ENCODE assay signal across 11 mouse cellular contexts in the genomic region with DNA sequence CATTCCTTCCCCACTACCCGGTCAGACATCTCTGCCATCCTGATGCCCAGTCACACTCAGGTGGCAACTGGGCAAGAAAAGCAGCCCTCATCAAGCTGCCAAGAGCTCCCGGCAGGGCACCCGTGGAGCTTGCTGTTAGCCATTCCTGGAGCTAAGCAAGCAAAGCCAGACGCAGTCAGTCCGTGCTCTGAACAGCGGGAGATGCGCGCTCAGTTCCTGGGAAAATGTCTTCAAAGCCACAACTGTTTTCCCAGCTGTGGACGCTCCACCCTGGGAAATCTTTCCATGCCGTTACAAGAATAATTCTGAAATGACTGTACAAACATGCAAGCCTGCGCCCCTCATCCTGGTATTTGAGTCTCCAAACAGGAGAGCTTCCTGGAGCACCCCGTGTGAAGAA. TPM values are rescaled to one million over a fixed set of nuclear protein-coding genes. Genes with fewer than 3 reads are reported as not detected.
DNase-seq lines count a peak whose midpoint lies in the region; ATAC-seq and TF ChIP-seq lines count a peak whose summit lies in the region.
"Had no signal": no experiment of that assay in that cellular context is flagged by ENCODE, and none has a peak within 500 bp of the region (broad histone marks: within the 10 kb centered on the region; RNA-seq: fewer than 3 reads in every experiment).

No protein-coding gene starts in this region.

- no peak overlapping the region for H3K4me3 ChIP-seq in forebrain, embryonic 15.5 days
- no peak overlapping the region for H3K4me3 ChIP-seq in forebrain, embryonic 13.5 days
- H3K4me3 ChIP-seq in stomach, embryonic 16.5 days (replicated peaks; ENCODE audit: low read length): no peak overlapping the region
- no peak overlapping the region for H3K4me3 ChIP-seq in stomach, postnatal 0 days (ENCODE audit: low read depth, low read length)
- H3K4me3 ChIP-seq in hindbrain, postnatal 0 days (ENCODE audit: low read length): no peak overlapping the region
- H3K4me3 ChIP-seq: heart, embryonic 12.5 days had no signal

- no peak for ATAC-seq in forebrain, embryonic 15.5 days (replicated peaks)
- ATAC-seq in forebrain, embryonic 13.5 days: no peak
- no peak for ATAC-seq in stomach, embryonic 16.5 days (ENCODE audit: insufficient read depth, low FRiP score)
- ATAC-seq in stomach, postnatal 0 days (ENCODE audit: low FRiP score, low TSS enrichment): no peak
- no peak for ATAC-seq in hindbrain, postnatal 0 days

- no peak overlapping the region for H3K4me2 ChIP-seq in forebrain, embryonic 15.5 days (replicated peaks)
- no peak overlapping the region for H3K4me2 ChIP-seq in forebrain, embryonic 13.5 days
- H3K4me2 ChIP-seq in stomach, embryonic 16.5 days (ENCODE audit: low read depth, low read length): no peak overlapping the region
- no peak overlapping the region for H3K4me2 ChIP-seq in stomach, postnatal 0 days (replicated peaks; ENCODE audit: low read depth)
- no peak overlapping the region for H3K4me2 ChIP-seq in hindbrain, postnatal 0 days (ENCODE audit: low read depth, low read length)
- H3K4me2 ChIP-seq: heart, embryonic 12.5 days had no signal

- no peak for TF ChIP-seq EP300 in stomach, postnatal 0 days (optimal IDR thresholded peaks at IDR 0.05)

- no peak for TF ChIP-seq CTCF in stomach, postnatal 0 days (IDR thresholded peaks at IDR 0.05; ENCODE audit: low read depth)
- TF ChIP-seq CTCF in hindbrain, postnatal 0 days (IDR thresholded peaks at IDR 0.05; ENCODE audit: low read depth): no peak; the same call in 1 of the 2 replicates

- WGBS in forebrain, embryonic 15.5 days: 88% methylated on average over 12 of the region's 12 CpGs
- 87% methylated on average over 12 of the region's 12 CpGs for WGBS in forebrain, embryonic 13.5 days
- 69% methylated on average over 12 of the region's 12 CpGs for WGBS in stomach, embryonic 16.5 days
- 54% methylated on average over 12 of the region's 12 CpGs for WGBS in stomach, postnatal 0 days
- 48% methylated on average over 12 of the region's 12 CpGs for WGBS in hindbrain, postnatal 0 days

- peak overlapping the region; percentile 49; the same call in 1 of the 2 replicates for H3K27ac ChIP-seq in forebrain, embryonic 15.5 days (replicated peaks)
- no peak overlapping the region for H3K27ac ChIP-seq in forebrain, embryonic 13.5 days
- no peak overlapping the region; the same call in 1 of the 2 replicates for H3K27ac ChIP-seq in stomach, embryonic 16.5 days (ENCODE audit: low read length)
- H3K27ac ChIP-seq in stomach, postnatal 0 days (replicated peaks): no peak overlapping the region
- H3K27ac ChIP-seq in hindbrain, postnatal 0 days: peak overlapping the region; percentile 58; the same call in 1 of the 2 replicates

- H3K27me3 ChIP-seq in forebrain, embryonic 15.5 days: no peaks in the 10 kb centered on the region
- no peaks in the 10 kb centered on the region for H3K27me3 ChIP-seq in forebrain, embryonic 13.5 days
- no peaks in the 10 kb centered on the region for H3K27me3 ChIP-seq in stomach, embryonic 16.5 days (ENCODE audit: control insufficient read depth, insufficient read depth, low read length)
- H3K27me3 ChIP-seq in stomach, postnatal 0 days (ENCODE audit: control insufficient read depth, insufficient read depth, low read length): no peaks in the 10 kb centered on the region
- H3K27me3 ChIP-seq in hindbrain, postnatal 0 days (ENCODE audit: insufficient read depth, low read length): no peaks in the 10 kb centered on the region

- no peaks in the 10 kb centered on the region for H3K9me3 ChIP-seq in forebrain, embryonic 15.5 days
- H3K9me3 ChIP-seq in forebrain, embryonic 13.5 days (replicated peaks): no peaks in the 10 kb centered on the region
- H3K9me3 ChIP-seq in stomach, embryonic 16.5 days (replicated peaks; ENCODE audit: control insufficient read depth, low read length): no peaks in the 10 kb centered on the region
- H3K9me3 ChIP-seq in stomach, postnatal 0 days (ENCODE audit: control insufficient read depth, low read length): no peaks in the 10 kb centered on the region
- H3K9me3 ChIP-seq in hindbrain, postnatal 0 days (ENCODE audit: low read length): no peaks in the 10 kb centered on the region
- H3K9me3 ChIP-seq: heart, embryonic 12.5 days had no signal

- no peak overlapping the region for H3K9ac ChIP-seq in forebrain, embryonic 15.5 days (replicated peaks)
- no peak overlapping the region for H3K9ac ChIP-seq in forebrain, embryonic 13.5 days
- peak overlapping the region; percentile 46; the same call in 1 of the 2 replicates for H3K9ac ChIP-seq in stomach, embryonic 16.5 days (ENCODE audit: low read length)
- no peak overlapping the region; the same call in 1 of the 2 replicates for H3K9ac ChIP-seq in stomach, postnatal 0 days (ENCODE audit: low read length)
- no peak overlapping the region for H3K9ac ChIP-seq in hindbrain, postnatal 0 days (replicated peaks; ENCODE audit: low read length)
- H3K9ac ChIP-seq: heart, embryonic 12.5 days had no signal

- no peak for DNase-seq in stomach, postnatal 0 days (ENCODE audit: low spot score)
- DNase-seq in hindbrain, postnatal 0 days (ENCODE audit: low spot score): no peak
- no peak for DNase-seq in kidney, postnatal 36 days
- no peak for DNase-seq in B cell, adult 2 months
- no peak for DNase-seq in heart, postnatal 4 days
- DNase-seq: adrenal gland, postnatal 36 days; lung, postnatal 14 days had no signal

- peaks cover 21% of the 10 kb centered on the region for H3K4me1 ChIP-seq in forebrain, embryonic 15.5 days
- peaks cover 14% of the 10 kb centered on the region for H3K4me1 ChIP-seq in forebrain, embryonic 13.5 days
- H3K4me1 ChIP-seq in stomach, embryonic 16.5 days (ENCODE audit: control insufficient read depth, insufficient read depth, low read length): peaks cover 20% of the 10 kb centered on the region
- no peaks in the 10 kb centered on the region; the same call in 1 of the 2 replicates for H3K4me1 ChIP-seq in stomach, postnatal 0 days (replicated peaks; ENCODE audit: control insufficient read depth, insufficient read depth)
- H3K4me1 ChIP-seq in hindbrain, postnatal 0 days (ENCODE audit: insufficient read depth, low read length): peaks cover 17% of the 10 kb centered on the region
- H3K4me1 ChIP-seq: heart, embryonic 12.5 days had no signal

- H3K36me3 ChIP-seq in forebrain, embryonic 15.5 days: no peaks in the 10 kb centered on the region
- no peaks in the 10 kb centered on the region for H3K36me3 ChIP-seq in forebrain, embryonic 13.5 days (ENCODE audit: poor library complexity, severe bottlenecking)
- no peaks in the 10 kb centered on the region for H3K36me3 ChIP-seq in stomach, embryonic 16.5 days (ENCODE audit: control insufficient read depth, insufficient read depth, low read length)
- H3K36me3 ChIP-seq in stomach, postnatal 0 days (ENCODE audit: control insufficient read depth, insufficient read depth, low read length): no peaks in the 10 kb centered on the region
- H3K36me3 ChIP-seq in hindbrain, postnatal 0 days (ENCODE audit: insufficient read depth, low read length): no peaks in the 10 kb centered on the region
- H3K36me3 ChIP-seq: heart, embryonic 12.5 days had no signal

RNA-seq across cellular contexts. Expression of a gene that starts 17.9 kb away (rescaled TPM):
- polyA plus RNA-seq in forebrain, embryonic 15.5 days (2015; fragmentation: Nextera tagmentation; extraction: Ambion mirVana): 20.4 and 21.0 TPM in 2 replicates
- polyA plus RNA-seq in forebrain, embryonic 13.5 days (2015; fragmentation: Nextera tagmentation; extraction: Ambion mirVana): 26.8 and 29.0 TPM in 2 replicates
- polyA plus RNA-seq in stomach, embryonic 16.5 days (2015; fragmentation: Nextera tagmentation; extraction: Ambion mirVana): 35.2 and 35.7 TPM in 2 replicates
- 19.2 and 19.7 TPM in 2 replicates for polyA plus RNA-seq in stomach, postnatal 0 days (2015; fragmentation: Nextera tagmentation; extraction: Ambion mirVana)
- total RNA-seq in hindbrain, postnatal 0 days (2014; rRNA removed): 6.1 and 12.8 TPM in 2 replicates
- 17.1 and 18.2 TPM in 2 replicates for polyA plus RNA-seq in hindbrain, postnatal 0 days (2015; fragmentation: Nextera tagmentation; extraction: Ambion mirVana)
- total RNA-seq in heart, postnatal 4 days (2021): 10 to 100 TPM; 10.8 to 10.9 TPM

RNA-seq across cellular contexts. Expression of a gene that starts 19.5 kb away (rescaled TPM):
- 7.3 and 8.2 TPM in 2 replicates for polyA plus RNA-seq in forebrain, embryonic 15.5 days (2015; fragmentation: Nextera tagmentation; extraction: Ambion mirVana)
- 5.3 and 5.9 TPM in 2 replicates for polyA plus RNA-seq in forebrain, embryonic 13.5 days (2015; fragmentation: Nextera tagmentation; extraction: Ambion mirVana)
- 2.9 and 3.6 TPM in 2 replicates for polyA plus RNA-seq in stomach, embryonic 16.5 days (2015; fragmentation: Nextera tagmentation; extraction: Ambion mirVana)
- 2.8 and 3.2 TPM in 2 replicates for polyA plus RNA-seq in stomach, postnatal 0 days (2015; fragmentation: Nextera tagmentation; extraction: Ambion mirVana)
- total RNA-seq in hindbrain, postnatal 0 days (2014; rRNA removed): 5.8 and 9.6 TPM in 2 replicates
- 5.6 and 6.2 TPM in 2 replicates for polyA plus RNA-seq in hindbrain, postnatal 0 days (2015; fragmentation: Nextera tagmentation; extraction: Ambion mirVana)
- 1 to 10 TPM; 1.8 to 2.3 TPM for total RNA-seq in heart, postnatal 4 days (2021)

RNA-seq across cellular contexts. Expression of a gene that starts 37.3 kb away (rescaled TPM):
- polyA plus RNA-seq in forebrain, embryonic 15.5 days (2015; fragmentation: Nextera tagmentation; extraction: Ambion mirVana): 0.13 and 0.20 TPM in 2 replicates
- 0.11 and 0.18 TPM in 2 replicates for polyA plus RNA-seq in forebrain, embryonic 13.5 days (2015; fragmentation: Nextera tagmentation; extraction: Ambion mirVana)
- 0.80 and 1.2 TPM in 2 replicates for polyA plus RNA-seq in stomach, embryonic 16.5 days (2015; fragmentation: Nextera tagmentation; extraction: Ambion mirVana)
- 0.41 and 0.46 TPM in 2 replicates for polyA plus RNA-seq in stomach, postnatal 0 days (2015; fragmentation: Nextera tagmentation; extraction: Ambion mirVana)
- total RNA-seq in hindbrain, postnatal 0 days (2014; rRNA removed): 1.1 TPM in 1 of 2 replicates, not detected in the other
- 0.34 TPM in 1 of 2 replicates, not detected in the other for polyA plus RNA-seq in hindbrain, postnatal 0 days (2015; fragmentation: Nextera tagmentation; extraction: Ambion mirVana)
- under 1 TPM; 0.47 to 0.74 TPM for total RNA-seq in heart, postnatal 4 days (2021)

RNA-seq across cellular contexts. Expression of a gene that starts 41.9 kb away (rescaled TPM):
- polyA plus RNA-seq in forebrain, embryonic 15.5 days (2015; fragmentation: Nextera tagmentation; extraction: Ambion mirVana): 14.2 and 17.5 TPM in 2 replicates
- polyA plus RNA-seq in forebrain, embryonic 13.5 days (2015; fragmentation: Nextera tagmentation; extraction: Ambion mirVana): 8.9 and 9.5 TPM in 2 replicates
- 7.1 and 8.2 TPM in 2 replicates for polyA plus RNA-seq in stomach, embryonic 16.5 days (2015; fragmentation: Nextera tagmentation; extraction: Ambion mirVana)
- 5.3 and 6.7 TPM in 2 replicates for polyA plus RNA-seq in stomach, postnatal 0 days (2015; fragmentation: Nextera tagmentation; extraction: Ambion mirVana)
- total RNA-seq in hindbrain, postnatal 0 days (2014; rRNA removed): 55.2 and 61.1 TPM in 2 replicates
- 19.4 and 26.2 TPM in 2 replicates for polyA plus RNA-seq in hindbrain, postnatal 0 days (2015; fragmentation: Nextera tagmentation; extraction: Ambion mirVana)
- 10 to 100 TPM; 20.6 to 21.5 TPM for total RNA-seq in heart, postnatal 4 days (2021)

Comparison
In these comparisons a context has a peak if more than half of its experiments do, and no peak if none do; other contexts are left out.
1. H3K27ac ChIP-seq: peak in forebrain, embryonic 15.5 days (single experiment) and hindbrain, postnatal 0 days (single experiment); none in forebrain, embryonic 13.5 days (single experiment), stomach, embryonic 16.5 days (single experiment) and stomach, postnatal 0 days (single experiment).